Mouse (Mus musculus): Measurements from ENCODE around the gene Atcay.

DNA sequence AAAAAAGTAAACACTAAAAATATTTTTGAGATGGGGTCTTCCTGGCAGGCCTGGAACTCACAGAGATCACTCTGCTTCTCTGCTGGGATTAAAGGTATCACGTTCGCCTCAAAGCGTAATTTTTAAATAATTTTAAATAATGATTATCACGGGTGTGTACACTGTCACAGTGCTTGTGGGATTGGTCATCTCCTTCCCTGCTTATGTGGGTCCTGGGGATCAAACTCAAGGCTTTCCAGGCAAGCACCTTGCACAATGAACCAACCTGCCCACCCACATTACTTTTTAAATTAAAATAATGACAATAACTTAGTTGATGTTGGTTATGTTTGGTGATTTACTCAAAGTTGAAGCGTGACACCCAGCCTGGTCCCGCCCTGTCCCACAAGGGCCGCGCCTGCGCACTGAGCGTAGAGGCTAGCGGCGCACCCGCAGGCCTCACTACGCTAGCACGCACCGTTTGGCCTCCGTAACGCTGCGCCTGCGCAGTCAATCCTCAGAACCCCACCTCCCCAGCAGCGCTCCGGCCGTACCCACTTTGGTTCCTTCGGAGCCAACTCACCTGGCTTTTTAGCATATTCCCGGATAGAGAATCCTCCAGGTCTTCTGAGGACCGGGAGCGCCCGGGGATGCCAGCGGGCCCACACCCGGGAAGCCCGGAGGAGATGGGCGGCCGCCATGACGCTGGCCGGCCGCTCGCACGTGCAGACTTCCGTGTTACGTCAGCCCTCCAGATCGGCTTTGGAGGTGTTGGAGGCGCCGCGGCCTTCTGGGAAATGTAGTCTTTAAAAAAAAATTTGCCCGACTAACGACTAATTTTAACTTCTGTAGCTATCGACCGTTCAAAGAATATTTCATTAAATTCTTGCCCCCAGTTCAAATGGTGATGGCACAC, 35.8 kb upstream of the Atcay start, which contains the start of the genes Mrpl54 and Apba3:
- TF ChIP-seq CTCF (IDR thresholded peaks at IDR 0.05; ENCODE audit: borderline replicate concordance, control insufficient read depth, extremely low read depth, insufficient read depth, low read length, poor library complexity): peak; percentile 39; the same call in 1 of the 2 replicates
- peak; percentile 55; the same call in 1 of the 2 replicates for TF ChIP-seq POLR2A (IDR thresholded peaks at IDR 0.05; ENCODE audit: control insufficient read depth, extremely low read depth, insufficient read depth, low read length, poor library complexity)
